Mouse (Mus musculus) layer of hippocampus, adult 8-10 months (tissue): ENCODE measurements around the gene Rbl1. TPM values are rescaled to one million over a fixed set of nuclear protein-coding genes. Genes with fewer than 3 reads are reported as not detected.
"Not testable (repeated sequence)": the region's sequence is repeated elsewhere in the genome, so short reads cannot be mapped to it uniquely, and the experiment has no call there.

Experiments
- DNase-seq, 2 experiments: peaks; one replicate each; pipeline ENCODE4 v3.0.0; 2022; ENCODE audit warnings: low spot score in 2 of 2
- total RNA-seq, 4 experiments: library from RNA; stranded (reverse); gene quantifications; 2 replicates each; pipeline ENCODE4 v1.2.4; 2022

Gene Rbl1
- total RNA-seq: 1 to 10 TPM; 1.5 to 2.3 (median 1.7) TPM

DNA sequence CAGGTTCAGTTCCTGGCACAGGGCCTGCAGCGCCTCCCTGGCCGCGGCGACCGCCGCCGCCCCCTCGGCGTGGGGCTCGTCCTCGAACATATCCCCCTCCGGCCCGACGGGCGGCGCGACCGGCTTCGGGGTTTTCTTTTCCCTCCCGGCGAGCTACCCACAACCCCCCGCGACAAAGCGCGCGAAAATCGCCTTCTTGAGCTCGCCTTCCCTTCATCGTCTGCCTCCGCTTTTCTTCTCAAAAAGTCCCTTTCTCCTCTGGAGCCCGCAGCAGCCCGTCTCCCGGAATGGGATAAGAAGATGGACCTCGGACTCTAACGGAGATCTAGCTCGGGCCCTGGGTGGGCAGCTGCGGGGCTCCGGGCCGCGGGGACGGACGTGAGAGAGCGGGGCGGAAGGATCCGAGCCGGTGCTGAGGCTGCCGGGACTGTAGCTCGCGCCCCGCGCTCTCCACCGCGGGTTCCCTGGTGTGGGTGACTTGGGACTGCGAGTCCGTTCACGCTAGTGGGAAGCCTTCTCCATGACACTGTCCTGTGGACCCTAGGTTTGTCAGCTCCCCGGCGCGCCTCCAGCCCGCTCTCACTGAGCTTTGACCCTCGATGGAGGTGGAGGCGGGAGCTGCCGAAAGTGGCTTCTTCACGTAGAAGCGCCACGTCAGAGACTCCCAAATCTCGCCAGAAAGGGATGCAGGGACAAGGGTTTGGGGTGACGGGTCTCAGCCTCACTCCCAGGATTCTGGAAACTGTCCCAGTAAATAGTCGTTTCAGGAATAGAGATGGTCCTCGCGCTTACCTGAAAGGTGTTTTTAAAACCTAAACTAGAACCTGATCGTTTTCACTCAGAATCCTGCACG is at the start of gene Rbl1:
Gene Rbl1 (minus strand): TSS at position 169 of the 853 bp plus-strand sequence.
- DNase-seq: peak; percentile 77 to 85

DNA sequence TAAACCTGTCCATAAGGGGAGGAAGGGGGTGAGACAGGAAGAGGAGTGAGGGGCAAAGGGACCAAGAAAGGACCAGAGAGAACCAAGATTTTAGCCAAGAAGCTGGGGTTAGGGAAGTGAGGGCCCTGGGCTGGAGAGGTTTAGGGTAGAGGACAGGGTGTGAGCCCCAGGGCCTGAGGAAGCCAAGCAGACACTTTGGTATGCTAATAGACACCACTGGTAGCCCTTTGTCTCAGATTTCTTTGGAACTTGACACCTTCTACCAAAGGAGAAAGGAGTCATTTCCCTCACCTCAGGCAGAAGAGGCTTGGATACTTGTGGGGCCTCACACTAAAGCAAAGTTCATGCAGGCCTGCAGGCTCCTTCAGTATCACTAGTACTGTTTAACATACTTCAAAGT is 43.8 kb upstream of the Rbl1 start:
- no peak for DNase-seq

DNA sequence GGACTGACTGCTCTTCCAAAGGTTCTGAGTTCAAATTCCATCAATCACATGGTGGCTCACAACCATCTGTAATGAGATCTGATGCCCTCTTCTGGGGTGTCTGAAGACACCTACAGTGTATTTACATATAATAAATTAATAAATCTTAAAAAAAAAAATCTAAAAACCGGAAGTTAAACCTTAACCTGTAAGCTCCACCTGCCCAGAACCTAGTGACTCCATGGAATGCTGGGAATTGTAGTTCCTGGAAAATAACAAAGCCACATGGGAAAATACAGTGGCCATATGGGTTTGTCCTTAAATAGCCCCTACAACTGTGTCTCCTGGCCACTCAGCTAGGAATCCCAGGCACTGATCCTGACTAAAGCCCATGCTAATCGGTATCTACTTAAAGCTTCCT is 41.3 kb upstream of the Rbl1 start:
- DNase-seq: no peak

DNA sequence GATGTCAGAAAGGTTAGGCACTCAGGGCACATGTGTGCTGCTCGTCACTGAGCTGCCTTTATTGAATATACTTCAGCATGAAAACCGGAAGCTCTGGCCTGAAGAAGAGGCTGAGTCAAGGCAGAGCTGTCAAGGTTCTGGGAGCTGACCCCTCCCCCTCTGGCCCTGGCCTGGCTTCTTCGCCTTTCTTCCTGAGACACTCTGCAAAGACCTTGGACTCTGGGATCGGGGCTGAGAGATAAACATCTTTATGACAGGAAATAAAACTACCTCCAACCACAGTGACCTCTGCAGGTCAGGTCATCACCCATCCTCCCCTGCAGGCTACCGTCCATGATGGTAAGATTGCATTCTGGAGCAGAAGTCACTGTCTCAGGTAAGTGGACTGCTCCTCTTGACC is 40.7 kb upstream of the Rbl1 start:
- no peak for DNase-seq

DNA sequence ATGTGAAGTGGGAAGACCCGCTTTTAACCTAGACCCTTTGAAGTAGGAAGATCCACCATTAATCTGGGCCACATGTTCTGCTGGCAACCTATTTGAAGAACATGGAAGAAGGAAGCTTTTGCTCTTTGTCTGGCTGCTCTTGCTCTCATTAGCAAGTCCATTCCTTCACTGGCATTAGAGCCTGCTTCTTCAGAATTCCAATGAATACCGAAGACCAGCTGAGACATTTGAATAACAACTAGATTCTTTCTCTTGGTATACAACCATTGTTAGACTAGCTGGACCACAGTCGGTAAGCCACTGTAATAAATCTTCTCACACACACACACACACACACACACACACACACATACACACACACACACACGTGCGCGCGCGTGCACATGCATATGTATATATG is 31.6 kb upstream of the Rbl1 start:
- no peak for DNase-seq

DNA sequence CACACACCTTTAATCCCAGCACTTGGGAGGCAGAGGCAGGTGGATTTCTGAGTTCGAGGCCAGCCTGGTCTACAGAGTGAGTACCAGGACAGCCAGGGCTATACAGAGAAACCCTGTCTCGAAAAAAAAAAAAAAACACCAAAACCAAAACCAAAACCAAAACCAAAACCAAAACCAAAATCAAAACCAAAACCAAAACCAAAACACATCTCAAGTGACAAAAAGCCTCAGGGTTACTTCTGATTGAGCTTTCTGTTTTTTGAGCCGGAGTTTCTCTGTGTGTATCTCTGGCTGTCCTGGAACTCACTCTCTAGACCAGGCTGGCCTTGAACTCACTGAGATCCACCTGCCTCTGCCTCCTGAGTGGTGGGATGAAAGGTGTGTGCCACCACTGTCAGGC is 17.6 kb upstream of the Rbl1 start:
- not testable (repeated sequence) for DNase-seq

DNA sequence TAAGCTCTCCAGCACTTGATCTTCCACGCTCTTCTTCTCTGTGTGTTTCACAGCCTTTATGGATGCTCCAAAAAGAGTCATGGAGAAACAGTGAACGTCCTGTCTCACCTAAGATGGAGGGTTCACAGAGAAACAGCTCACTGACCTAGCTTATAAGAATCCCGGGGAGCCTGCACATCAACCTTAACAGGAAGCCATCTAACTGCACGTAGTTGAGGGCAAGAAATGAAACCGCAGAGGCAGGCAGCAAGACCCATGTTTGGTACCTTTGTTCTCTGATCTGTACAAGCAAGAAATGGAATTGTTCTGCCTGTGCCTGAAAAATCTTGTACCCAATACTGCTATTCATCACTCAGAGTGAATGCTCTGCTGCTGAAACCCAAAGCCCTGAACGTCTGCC is 15.8 kb upstream of the Rbl1 start:
- no peak for DNase-seq

DNA sequence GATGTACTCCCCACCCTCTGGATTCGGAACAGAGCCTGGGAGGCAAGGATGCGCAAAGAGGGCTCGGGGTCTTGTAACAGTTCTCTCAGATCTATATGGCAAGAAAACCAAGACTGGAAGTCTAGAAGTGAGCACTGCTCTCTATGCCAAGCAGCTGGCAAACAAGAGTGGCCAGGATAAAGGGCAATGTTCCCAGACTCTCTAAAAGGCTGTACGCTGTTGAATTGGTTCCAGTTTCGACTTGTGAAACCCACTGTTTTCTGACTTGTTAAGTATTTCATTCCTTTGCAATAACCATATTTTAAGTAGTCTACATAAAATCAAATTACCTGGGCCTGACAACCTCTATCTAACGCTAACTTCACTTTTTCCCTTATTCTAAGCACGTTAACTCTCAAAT is 7.4 kb upstream of the Rbl1 start:
- no peak for DNase-seq

DNA sequence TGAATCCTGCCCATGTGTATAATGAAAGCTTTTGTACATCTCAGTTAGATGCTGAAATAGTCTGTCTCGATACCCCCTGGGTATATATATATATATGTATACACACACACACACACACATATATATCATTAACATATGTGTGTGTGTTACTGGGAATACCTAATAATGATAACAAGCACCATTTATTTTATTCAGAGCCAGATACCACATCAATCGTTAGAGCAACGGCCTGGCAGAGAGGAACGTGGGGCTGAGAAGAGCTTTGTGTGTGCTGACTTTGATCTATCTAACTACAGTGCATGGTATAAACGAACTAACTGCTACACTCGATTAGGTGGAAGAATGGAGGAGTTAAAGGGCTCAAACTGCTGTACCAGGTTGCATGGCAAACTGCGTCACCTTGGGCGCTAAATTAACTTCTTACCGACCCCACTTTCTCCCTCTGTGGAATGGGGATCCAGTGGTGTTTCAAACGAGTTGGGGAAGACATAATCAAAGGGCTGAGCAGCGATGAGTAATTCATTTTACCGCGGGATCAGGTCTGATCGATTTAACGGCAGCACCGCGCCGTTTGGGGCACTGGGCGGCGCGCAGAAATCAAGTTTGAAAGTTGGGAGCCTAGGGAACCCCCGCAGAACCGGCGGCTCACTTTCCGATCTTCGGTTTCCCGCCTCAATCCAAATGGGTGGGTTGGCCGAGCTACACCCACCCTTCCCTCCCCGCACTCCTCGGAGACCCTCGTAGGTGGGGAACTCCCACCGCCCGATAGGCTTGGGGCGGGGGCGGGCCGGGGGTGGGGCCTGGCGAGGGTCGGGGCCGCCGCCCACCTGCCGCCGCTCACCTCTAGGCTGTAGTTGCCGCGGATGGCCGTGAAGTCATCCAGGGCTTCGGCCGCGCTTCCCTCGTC is 622 bp downstream of the Rbl1 start:
- DNase-seq: peak; percentile 3 to 9

DNA sequence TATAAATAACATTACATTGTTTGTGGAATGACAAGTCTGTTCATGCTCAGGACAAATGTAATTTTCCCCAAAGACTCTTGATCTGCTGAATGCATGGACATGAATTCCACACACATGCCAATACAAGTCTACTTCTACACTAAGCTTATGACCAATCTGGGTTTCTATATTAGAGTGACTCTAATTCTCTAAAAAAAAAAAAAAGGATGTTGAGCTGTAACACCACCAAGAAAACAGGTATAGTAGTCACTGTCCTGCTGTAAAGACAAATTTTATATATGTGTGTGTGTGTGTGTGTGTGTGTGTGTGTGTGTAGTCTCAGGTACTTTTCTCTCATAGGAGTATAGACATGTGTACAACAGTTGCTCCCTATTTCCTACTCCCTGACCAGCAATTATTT is 1.3 kb downstream of the Rbl1 start:
- DNase-seq: no peak

DNA sequence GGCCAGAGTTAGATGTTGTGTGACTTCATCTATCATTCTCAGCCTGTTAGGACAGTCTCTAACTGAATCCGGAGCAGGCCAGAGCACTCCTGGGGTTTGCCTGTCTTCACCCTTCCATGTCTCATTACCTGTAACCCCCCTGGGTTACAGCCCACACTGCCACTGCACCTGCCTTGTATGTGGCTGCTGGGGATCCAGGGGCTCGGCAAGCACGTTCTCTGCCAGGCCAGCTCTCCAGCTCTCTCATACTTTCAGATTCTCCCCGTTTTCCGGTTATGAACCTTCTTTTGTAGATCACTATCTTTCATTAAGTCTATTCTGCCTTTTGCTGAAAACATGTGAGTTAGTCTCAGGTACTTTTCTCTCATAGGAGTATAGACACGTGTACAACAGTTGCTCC is 2.0 kb downstream of the Rbl1 start:
- no peak for DNase-seq

DNA sequence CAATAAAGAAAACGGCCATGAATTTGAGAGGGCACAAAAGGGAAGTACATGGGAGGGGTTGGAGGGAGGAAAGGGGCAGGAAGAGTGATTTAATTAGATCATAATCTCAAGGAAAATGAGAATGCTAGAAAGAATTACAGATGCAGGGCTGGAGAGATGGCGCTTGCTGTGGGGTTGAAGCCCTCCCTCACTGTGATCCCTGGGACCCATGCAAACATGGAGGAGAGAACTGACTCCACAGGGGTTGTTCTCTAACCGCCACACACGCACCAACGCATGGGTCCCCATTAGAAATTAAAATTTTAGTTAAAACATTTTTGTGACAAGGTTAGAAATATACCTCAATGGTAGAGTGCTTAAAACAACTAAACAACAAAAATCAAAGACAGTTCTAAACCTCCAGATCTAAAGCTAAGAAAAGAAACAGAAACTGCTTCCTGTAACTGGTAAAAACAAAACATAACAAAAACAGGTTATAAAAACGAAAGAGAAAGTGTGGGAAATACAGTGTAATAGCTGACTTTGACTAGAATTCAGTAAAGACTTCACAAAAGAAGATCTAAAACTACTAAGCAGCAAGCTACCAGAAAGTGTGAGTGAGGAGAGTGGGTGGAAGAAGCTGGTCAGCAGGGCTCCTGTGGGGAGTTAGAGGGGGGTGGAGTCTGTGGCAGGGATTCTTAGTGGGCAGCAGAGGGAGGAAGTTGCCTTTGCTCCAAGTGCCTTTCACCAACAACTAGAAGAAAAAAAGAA is 3.1 kb downstream of the Rbl1 start:
- DNase-seq: no peak

DNA sequence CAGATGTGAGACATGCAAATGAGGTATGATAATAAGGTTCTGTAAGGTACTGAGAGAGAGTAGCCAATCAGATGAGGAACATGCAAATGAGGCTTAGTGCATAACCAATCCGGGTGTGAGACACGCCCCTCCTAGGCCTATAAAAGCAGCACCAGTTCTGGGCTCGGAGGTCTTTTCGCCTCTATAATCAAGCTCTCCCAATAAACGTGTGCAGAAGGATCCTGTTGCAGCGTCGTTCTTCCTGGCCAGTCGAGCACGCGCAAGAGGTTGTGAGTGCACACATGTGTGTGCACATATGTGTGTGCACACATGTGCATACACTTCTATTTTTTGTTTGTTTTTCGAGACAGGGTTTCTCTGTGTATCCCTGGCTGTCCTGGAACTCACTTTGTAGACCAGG is 5.9 kb downstream of the Rbl1 start:
- not testable (repeated sequence) for DNase-seq

DNA sequence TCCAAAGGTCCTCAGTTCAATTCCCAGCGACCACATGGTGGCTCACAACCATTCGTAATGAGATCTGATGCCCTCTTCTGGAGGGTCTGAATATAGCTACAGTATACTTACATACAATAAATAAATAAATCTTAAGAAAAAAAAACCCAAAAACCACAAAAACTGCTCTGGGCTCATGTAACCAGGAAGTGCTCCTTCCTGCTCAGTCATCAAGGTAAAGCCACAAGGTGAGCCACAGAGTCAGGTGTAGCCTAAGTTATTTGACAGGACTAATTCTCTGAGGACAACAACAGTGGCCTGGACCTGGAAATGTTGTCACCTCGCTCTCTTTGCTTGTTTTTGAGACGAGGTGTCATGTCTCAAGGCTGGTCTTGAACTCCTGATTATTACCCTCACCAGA is 13.7 kb downstream of the Rbl1 start:
- no peak for DNase-seq

DNA sequence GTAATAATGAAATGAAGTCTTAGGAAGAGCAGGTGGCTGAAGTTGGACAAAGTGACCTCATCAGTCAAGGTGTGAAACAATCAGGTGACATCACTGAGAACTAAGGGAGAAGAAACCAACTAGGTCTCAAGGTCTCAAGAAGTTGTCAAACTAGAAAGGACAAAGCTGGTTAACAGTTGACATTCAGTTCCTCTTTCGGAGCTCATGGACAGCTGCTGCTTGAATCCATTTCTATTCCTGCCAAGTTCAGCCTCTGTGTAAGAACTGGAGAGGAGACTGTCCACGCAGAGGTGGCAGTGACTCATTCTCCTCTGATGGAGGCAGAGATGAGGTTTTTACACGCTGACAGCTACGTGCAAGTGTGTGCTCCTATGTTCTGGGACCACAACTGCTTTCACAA is 17.1 kb downstream of the Rbl1 start:
- DNase-seq: no peak

DNA sequence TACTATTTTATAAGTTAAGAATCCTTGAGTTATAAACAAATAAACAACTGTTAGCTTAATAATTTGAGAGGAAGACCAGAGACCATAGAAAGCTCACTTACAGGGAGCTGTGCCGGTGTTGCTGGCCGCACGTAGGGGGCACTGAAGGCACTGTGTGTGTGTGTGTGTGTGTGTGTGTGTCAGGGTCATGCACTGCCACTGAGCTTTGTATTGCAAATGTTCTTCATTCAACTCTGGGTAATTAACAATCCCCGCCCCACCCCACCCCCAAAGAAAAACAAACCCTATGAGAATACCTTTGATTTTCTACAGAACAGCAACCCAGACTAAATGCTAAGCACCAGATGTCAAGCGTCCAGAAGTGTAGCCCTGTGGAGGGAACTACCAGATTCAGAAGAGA is 17.8 kb downstream of the Rbl1 start:
- no peak for DNase-seq

DNA sequence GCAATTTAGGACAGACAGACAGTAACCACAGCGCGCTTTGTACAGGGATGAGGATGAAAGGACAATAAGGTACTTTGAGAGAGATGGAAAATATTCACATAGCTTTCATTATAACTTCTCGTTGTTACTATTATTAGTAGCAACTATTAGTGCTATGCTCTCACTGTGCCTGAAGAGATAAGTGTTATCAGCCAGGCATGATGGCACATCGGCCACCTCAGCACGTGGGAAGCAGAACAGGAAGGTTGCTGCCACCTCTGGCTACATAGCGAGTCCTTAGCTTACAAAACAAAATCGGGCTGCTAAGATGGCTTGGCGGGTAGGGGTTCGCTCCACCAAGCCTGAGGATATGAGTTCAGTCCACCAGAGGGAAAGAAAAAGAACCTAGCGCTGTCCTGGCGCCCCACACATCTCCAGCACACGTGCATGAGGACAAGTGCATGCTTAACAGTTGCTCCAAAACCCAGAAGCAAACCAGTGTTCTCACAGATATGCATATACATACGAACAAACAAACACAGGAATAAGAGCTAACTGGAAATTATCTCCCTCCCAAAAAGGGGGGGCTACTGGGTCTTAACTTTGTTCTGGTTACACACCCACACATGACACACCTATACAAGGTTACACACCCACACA is 19.2 kb downstream of the Rbl1 start:
- DNase-seq: no peak

DNA sequence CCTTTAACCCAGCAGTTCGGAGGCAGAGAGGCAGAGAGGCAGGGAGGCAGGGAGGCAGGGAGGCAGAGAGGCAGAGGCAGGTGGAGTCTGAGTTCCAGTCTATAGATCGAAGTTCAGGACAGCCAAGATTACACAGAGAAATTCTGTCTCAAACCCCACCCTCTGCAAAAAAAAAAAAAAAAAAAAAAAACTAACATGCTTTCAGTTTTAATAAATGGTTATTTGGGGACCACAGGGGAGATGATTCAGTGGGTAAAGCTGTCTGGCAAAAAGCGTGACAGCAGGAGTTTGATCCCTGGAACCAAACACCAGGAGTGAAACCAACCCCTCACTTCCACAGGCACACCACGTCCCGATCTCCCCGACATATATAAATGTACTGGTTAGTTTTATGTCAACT is 26.2 kb downstream of the Rbl1 start:
- no peak for DNase-seq

DNA sequence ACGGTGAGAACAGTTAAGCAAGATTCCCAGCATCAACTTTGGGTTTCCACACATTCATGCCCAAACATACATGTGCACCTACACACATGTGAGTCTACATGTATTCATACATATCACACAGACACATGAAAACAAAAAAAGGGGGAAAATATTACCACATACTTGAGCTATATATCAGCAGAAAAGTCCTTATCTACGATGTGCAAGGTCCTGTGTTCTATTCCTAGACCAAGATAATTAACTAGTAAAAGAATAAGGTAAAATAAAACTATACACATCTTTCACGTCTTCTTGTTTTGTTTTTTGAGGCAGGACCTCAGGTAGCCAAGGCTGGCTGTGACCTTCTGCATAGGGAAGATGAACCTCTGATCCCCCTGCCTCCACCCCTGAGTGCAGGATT is 28.1 kb downstream of the Rbl1 start:
- DNase-seq: no peak

DNA sequence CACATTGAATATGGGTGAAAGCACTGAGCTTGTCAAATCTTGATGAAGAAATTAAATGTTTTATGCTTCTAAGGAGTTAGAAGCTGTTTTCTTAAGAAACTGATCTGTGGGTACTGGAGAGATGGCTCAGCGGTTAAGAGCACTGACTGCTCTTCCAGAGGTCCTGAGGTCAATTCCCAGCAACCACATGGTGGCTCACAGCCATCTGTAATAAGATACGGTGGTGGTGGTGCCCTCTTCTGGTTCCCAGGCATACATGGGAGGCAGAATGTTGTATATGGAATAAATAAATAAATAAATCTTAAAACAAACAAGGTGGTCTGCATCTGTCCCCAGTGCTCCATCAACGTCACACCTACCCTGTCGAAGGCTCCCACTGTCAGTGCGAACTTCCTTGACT is 29.9 kb downstream of the Rbl1 start:
- DNase-seq: no peak

DNA sequence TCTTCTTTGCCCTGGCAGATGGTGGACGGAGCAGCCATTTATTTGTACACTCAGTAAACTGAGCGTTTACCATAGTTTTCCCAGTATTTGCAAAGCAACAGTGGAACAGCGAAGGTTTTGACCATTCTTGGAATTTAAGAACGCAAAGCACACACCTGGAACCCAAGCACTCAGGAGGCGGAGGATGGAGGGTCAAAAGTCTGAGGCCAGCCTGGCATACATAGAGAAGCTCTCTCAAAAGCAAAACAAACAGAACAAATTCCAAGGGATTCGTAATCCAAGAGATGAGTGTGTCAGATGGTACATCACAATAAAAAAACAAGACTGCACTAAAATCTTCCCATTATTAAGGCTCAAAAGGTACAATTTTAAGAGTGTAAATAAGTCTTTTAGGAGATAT is 30.8 kb downstream of the Rbl1 start:
- DNase-seq: no peak
